Mouse (Mus musculus) spleen, adult 2 months (tissue): Measurements from ENCODE around the gene Dnajb6. TPM values are rescaled to one million over a fixed set of nuclear protein-coding genes. Genes with fewer than 3 reads are reported as not detected.

Source experiments
- DNase-seq, 2 experiments: peaks; one replicate each; pipeline versions ENCODE4 v3.0.0 to v3.0.0-alpha.2; 2012 to 2021; ENCODE audit warnings: low spot score in 2 of 2, low read depth in 1 of 2
- H3K27ac ChIP-seq: fragments of 200-500 bp; 2 replicates; pipeline ENCODE4 v1.5.1; 2012; ENCODE audit warnings: low read length, inconsistent platforms; ENCODE audit not compliant: insufficient read depth
- H3K27me3 ChIP-seq: fragments of 200-500 bp; 2 replicates; pipeline ENCODE4 v1.6.1; 2012; ENCODE audit warnings: mild to moderate bottlenecking, moderate library complexity, low read length, inconsistent platforms; ENCODE audit not compliant: control insufficient read depth, insufficient read depth
- H3K36me3 ChIP-seq: fragments of 200-500 bp; 2 replicates; pipeline ENCODE4 v1.6.1; 2012; ENCODE audit warnings: mild to moderate bottlenecking, low read length, inconsistent platforms; ENCODE audit not compliant: control insufficient read depth, insufficient read depth
- H3K4me1 ChIP-seq: fragments of 200-500 bp; 2 replicates; pipeline ENCODE4 v1.6.1; 2011; ENCODE audit warnings: inconsistent platforms; ENCODE audit not compliant: control insufficient read depth, insufficient read depth, insufficient read length
- H3K4me3 ChIP-seq: fragments of 200-500 bp; 2 replicates; pipeline ENCODE4 v1.5.1; 2011; ENCODE audit warnings: mild to moderate bottlenecking, inconsistent platforms; ENCODE audit not compliant: insufficient read depth, insufficient read length; ENCODE audit errors: extremely low read depth
- CTCF ChIP-seq: fragments of 200-500 bp; IDR thresholded peaks from 2 replicates; pipeline ENCODE4 v1.5.1; 2011; ENCODE audit warnings: mild to moderate bottlenecking, inconsistent platforms; ENCODE audit not compliant: insufficient read depth, insufficient read length, insufficient replicate concordance; ENCODE audit errors: extremely low read depth
- POLR2A ChIP-seq: fragments of 200-500 bp; IDR thresholded peaks from 2 replicates; pipeline ENCODE4 v1.6.1; 2011; ENCODE audit warnings: low read depth, low read length, inconsistent platforms
- WGBS: fragments of 180-500 bp; shearing (Covaris S2); methylation state at CpG from one replicate; pipeline ENCODE4 v1.1.7; 2018; 5-methylcytosine and 5-hydroxymethylcytosine counted together
- polyA plus RNA-seq: library from polyadenylated mRNA; depleted of rRNA; stranded (reverse); fragments of >200 nt; gene quantifications from 2 replicates; pipeline ENCODE4 v1.2.3, GENCODE M21; 2012

The Dnajb6 gene
- polyA plus RNA-seq, 1 experiment, result 32.8 TPM

DNA sequence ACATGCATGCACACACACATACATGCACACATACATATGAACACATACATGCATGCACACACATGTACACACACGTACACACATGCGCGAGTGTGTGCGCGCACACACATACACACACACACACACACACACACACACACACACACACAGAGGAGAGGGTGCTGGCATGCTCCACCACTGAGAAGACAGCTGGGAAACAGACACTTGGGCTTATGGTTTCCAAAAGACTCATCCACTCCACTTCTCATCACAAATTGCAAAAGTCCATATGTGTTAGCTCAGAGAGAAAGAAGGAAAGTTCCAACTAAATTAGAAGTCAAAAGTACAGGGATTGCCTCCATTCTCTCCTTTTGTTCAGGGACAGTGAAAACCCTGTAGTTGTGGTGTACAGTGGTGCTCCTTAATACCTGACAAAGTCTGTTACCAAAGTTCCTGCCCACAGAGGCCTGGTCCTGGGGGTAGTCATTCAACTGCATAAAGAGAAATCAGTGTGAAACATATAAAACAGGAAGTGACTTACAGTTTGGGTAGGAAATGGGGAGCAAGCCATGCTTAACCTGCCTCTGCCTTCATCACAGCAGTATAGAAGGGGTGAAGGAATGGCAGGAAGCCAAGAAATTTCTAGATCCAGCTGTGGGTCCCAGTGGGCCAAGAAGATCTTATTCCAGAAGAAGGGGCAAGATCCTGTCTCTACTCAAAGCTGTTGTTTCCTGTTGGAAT is 81.2 kb downstream of the Dnajb6 start:
- Histone ChIP-seq H3K27me3 (no peaks in the 10 kb centered on the region), H3K4me3 (no peak overlapping the region), H3K4me1 (no peaks in the 10 kb centered on the region), H3K36me3 (no peaks in the 10 kb centered on the region), H3K27ac (no peak overlapping the region)
- WGBS, result 96% methylated on average over 5 of the region's 5 CpGs
- TF ChIP-seq POLR2A (no peak), CTCF (no peak)
- DNase-seq, result no peak

DNA sequence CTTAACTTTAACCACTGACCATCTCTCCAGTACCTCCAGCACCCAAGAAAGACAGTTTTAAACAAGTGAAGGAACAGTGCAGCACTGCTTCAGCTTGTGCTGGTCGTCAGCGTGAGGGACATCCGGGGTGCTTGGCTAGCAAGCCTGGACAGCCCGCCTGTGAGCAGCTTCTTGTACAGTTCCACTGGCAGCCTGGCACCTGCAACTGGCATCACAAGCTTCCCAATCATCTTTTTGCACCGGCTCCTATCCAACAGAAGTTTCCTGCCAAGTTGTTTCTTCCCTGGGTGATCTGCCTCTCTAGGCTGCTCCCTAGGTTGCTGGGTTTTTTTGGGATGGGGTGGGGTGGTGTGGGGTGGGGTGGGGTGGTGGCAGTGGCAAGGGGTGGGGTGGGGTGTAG is 81.9 kb downstream of the Dnajb6 start:
- H3K4me3 ChIP-seq, result no peak overlapping the region
- H3K4me1 ChIP-seq, result no peaks in the 10 kb centered on the region
- no peak overlapping the region for H3K27ac ChIP-seq
- H3K36me3 ChIP-seq, result no peaks in the 10 kb centered on the region
- 79% methylated on average over 5 of the region's 5 CpGs for WGBS
- H3K27me3 ChIP-seq, result no peaks in the 10 kb centered on the region
- TF ChIP-seq CTCF, result no peak
- no peak for TF ChIP-seq POLR2A
- no peak for DNase-seq

DNA sequence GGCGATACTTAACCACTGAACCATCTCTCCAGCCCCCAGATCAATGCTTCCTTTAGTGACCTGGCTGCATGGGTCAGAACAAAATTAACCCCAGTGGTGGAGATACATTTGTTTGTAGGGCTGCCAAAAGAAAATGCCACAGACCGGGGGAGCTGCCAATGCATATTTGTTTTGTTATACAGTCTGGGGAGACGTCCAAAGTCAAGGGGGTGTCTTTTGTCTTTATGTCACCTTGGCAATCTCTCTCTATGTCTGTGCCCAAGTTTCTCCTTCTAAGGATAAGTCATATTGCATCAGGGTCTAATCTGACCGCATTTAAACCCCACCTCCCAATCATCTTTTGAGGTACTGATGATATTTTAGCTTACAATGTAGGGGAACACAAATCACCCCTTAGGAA is 82.8 kb downstream of the Dnajb6 start:
- WGBS, result 90% methylated on average over 4 of the region's 4 CpGs
- no peak for DNase-seq
- no peak for TF ChIP-seq CTCF
- TF ChIP-seq POLR2A, result no peak
- H3K27ac ChIP-seq, result no peak overlapping the region
- H3K36me3 ChIP-seq, result no peaks in the 10 kb centered on the region
- H3K27me3 ChIP-seq, result no peaks in the 10 kb centered on the region
- H3K4me3 ChIP-seq, result no peak overlapping the region
- no peaks in the 10 kb centered on the region for H3K4me1 ChIP-seq

GRCm38 (mm10) chr5:29824796-29825195 is 89.3 kb downstream of the Dnajb6 start:
- Histone ChIP-seq H3K27me3 (no peaks in the 10 kb centered on the region), H3K27ac (no peak overlapping the region), H3K36me3 (no peaks in the 10 kb centered on the region), H3K4me3 (no peak overlapping the region), H3K4me1 (no peaks in the 10 kb centered on the region)
- DNase-seq, result peak; percentile 17 to 44
- 34% methylated on average over 3 of the region's 3 CpGs for WGBS
- TF ChIP-seq POLR2A (no peak), CTCF (no peak)

DNA sequence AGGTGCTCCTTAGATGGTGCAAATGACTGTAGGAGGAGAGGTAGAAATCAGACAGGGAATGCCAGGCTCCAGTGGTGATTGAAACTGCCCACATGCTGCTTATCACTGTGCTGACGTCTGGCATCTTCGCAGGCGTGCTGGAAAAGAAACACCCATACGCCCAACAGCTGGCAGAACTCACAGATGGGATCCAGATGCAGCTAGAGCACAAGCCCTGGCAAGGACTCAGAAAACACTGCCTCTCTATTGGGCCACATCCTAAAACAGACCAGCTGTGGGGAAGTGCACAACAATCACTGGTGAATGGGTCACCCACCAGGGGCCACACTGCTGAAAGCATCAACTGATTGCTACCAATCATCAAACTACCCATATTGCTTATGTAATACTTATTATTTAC is 91.3 kb downstream of the Dnajb6 start:
- Histone ChIP-seq H3K27me3 (no peaks in the 10 kb centered on the region), H3K27ac (no peak overlapping the region), H3K4me1 (no peaks in the 10 kb centered on the region), H3K36me3 (no peaks in the 10 kb centered on the region), H3K4me3 (no peak overlapping the region)
- DNase-seq, result no peak
- TF ChIP-seq CTCF, result no peak
- TF ChIP-seq POLR2A, result no peak
- whole genome bisulfite sequencing, result 70% methylated on average over 4 of the region's 4 CpGs

GRCm38 (mm10) chr5:29842444-29843166 is 107.1 kb downstream of the Dnajb6 start:
- peaks cover 6% of the 10 kb centered on the region; the same call in 1 of the 2 replicates for H3K4me1 ChIP-seq
- no peak overlapping the region for H3K27ac ChIP-seq
- 60% methylated on average over 3 of the region's 3 CpGs for WGBS
- DNase-seq, result no peak
- no peak overlapping the region for H3K4me3 ChIP-seq
- TF ChIP-seq POLR2A (no peak), CTCF (no peak)
- no peaks in the 10 kb centered on the region for H3K36me3 ChIP-seq
- H3K27me3 ChIP-seq, result no peaks in the 10 kb centered on the region

DNA sequence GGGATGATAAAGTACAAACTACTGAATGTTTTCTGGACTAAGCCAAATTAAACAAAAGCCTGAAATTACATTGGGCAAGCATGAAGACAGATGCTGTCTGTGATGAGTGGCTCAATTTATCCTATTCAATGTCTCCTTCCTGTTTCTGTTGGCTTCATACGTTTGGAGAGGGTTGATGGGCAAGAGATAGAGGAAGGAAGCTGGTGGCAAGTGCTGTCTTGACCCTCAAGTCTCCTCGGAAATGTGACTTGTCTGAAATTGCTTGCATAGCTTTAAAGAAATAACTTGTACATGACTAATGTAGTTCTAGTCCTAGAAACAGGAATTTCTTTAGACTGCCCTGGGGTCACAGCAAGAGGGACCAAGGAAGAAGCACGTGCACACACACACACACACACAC is 109.5 kb downstream of the Dnajb6 start:
- WGBS, result 23% methylated on average over 3 of the region's 3 CpGs

More for the DNA sequence above, 109.5 kb downstream of the Dnajb6 start:
- Histone ChIP-seq H3K27me3 (no peaks in the 10 kb centered on the region), H3K4me1 (peaks cover 6% of the 10 kb centered on the region; the same call in 1 of the 2 replicates), H3K36me3 (no peaks in the 10 kb centered on the region), H3K27ac (no peak overlapping the region), H3K4me3 (no peak overlapping the region)
- no peak for DNase-seq
- TF ChIP-seq CTCF, result no peak
- TF ChIP-seq POLR2A, result no peak
